Mouse (Mus musculus) ES-Bruce4 (cell line): ENCODE data around the gene Klk1b22.

Source experiments
- EP300 ChIP-seq: IDR thresholded peaks from 2 replicates; pipeline ENCODE4 v1.6.1; 2011; ENCODE audit warnings: low read depth, low read length; ENCODE audit not compliant: insufficient read depth
- POLR2A ChIP-seq: IDR thresholded peaks from one replicate; pipeline ENCODE4 v1.8.1; 2011; ENCODE audit warnings: low read length; ENCODE audit not compliant: insufficient read depth

- TF ChIP-seq POLR2A (no peak), EP300 (no peak)
Observed at GRCm38 (mm10) chr7:44112373-44112772, at the start of gene Klk1b22.
